Mouse (Mus musculus): ENCODE measurements around the gene Dennd6a. TPM values are rescaled to one million over a fixed set of nuclear protein-coding genes. Genes with fewer than 3 reads are reported as not detected.

Gene Dennd6a
- polyA plus RNA-seq, 1 experiment from 2014 or later, result 24.8 TPM

DNA sequence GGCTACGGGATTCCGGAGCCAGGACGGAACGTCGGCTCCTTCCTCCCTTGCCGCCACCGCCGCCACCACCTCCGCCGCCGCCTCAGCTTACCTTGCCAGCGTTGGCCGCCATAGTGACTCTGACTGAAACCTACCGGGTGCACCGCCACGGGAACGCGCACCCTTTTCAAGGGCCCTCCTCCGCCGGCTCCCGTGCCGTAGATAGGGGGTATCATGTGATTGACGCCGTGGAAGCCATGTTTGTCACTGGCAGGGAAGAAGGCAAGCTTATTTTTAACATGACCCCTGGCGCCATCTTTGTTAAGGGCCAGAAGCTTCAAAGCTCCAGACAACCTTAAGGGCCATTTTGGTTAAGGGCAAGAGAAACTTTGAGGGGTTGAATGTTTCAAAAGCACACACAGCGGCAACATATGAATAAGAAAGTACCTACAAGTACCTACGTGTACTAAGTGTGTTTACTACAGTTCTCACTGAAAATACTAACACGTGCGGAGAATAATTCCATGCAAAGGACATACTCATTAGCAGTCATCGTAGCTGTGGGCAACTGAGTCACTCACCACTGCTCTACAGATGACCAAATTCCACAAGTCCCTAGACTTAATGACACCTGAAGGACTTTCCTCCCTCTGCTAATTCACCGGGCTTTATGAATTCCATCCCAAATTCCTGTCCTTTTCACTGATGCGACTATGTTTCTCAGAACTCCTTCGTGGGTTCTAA lies 38.7 kb upstream of the Dennd6a start, which contains the start of gene Slmap:
Slmap (minus strand) TSS at position 175 of the 723 bp plus-strand sequence.
- H3K9ac ChIP-seq (ENCODE audit: low read depth, low read length), result peak within 1 kb of the TSS; percentile 78
- WGBS, result 13% methylated on average over 33 of the region's 33 CpGs
- no peaks in the 10 kb centered on the region for H3K27me3 ChIP-seq (replicated peaks; ENCODE audit: control insufficient read depth, insufficient read depth, low read length)
- no peaks in the 10 kb centered on the region; the same call in none of the 2 replicates for H3K36me3 ChIP-seq (ENCODE audit: control insufficient read depth, insufficient read depth, low read length)
- peak within 1 kb of the TSS; percentile 75 for H3K4me3 ChIP-seq (ENCODE audit: low read depth, low read length)
- peak within 1 kb of the TSS; percentile 78 for H3K27ac ChIP-seq (ENCODE audit: low read depth, low read length)
- no peaks in the 10 kb centered on the region for H3K9me3 ChIP-seq (ENCODE audit: control insufficient read depth, low read length)
- H3K4me1 ChIP-seq (replicated peaks; ENCODE audit: control insufficient read depth, insufficient read depth, low read length), result peaks cover 17% of the 10 kb centered on the region
- peak; percentile 91 for ATAC-seq (replicated peaks; ENCODE audit: low FRiP score)
- peak; percentile 97 for DNase-seq (ENCODE audit: low spot score)
- H3K4me2 ChIP-seq, result peak within 1 kb of the TSS; percentile 92

DNA sequence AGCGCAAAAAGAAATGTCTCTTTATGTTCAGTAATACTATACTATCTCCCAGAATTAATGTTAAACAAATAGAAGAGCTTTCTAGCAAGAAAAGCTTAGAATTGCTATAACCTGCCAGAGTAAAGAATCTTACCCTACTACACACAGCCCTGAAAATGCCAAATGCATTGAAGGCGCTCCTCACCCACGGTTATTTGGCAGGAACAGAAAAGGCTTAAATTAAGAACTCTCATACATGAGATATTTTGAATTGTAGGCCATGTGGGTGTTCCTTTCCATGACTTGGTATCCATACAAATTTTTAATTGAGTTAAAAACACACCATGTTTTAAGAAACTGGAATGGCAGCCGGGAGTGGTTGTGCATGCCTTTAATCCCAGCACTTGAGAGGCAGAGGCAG lies 34.4 kb upstream of the Dennd6a start:
- Histone ChIP-seq H3K9ac (ENCODE audit: low read depth, low read length) (no peak overlapping the region), H3K27me3 (replicated peaks; ENCODE audit: control insufficient read depth, insufficient read depth, low read length) (no peaks in the 10 kb centered on the region), H3K4me1 (replicated peaks; ENCODE audit: control insufficient read depth, insufficient read depth, low read length) (no peaks in the 10 kb centered on the region), H3K9me3 (ENCODE audit: control insufficient read depth, low read length) (no peaks in the 10 kb centered on the region), H3K4me3 (ENCODE audit: low read depth, low read length) (no peak overlapping the region), H3K4me2 (no peak overlapping the region), H3K27ac (ENCODE audit: low read depth, low read length) (no peak overlapping the region), H3K36me3 (ENCODE audit: control insufficient read depth, insufficient read depth, low read length) (no peaks in the 10 kb centered on the region)
- DNase-seq (ENCODE audit: low spot score) (no peak), ATAC-seq (replicated peaks; ENCODE audit: low FRiP score) (no peak)
- 84% methylated on average over 4 of the region's 4 CpGs for WGBS

DNA sequence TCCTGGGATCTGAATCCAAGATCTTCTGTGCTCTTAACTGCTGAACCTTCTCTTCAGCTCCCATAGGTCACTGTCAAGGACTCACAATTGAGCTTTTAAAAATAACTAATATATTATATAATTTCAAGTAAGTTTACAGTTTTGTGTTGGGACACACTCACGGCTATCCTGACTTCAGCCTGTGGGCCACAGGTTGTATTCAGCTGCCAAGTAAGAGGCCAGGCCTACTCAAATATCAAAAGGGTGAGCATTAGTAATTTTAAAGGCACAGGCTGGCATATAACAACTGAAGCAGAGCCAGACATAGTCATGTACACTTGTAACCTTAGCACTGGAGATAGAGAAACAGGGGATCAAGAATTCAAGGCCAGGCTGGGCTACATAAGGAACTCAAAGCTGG lies 33.1 kb upstream of the Dennd6a start:
- no peaks in the 10 kb centered on the region for H3K27me3 ChIP-seq (replicated peaks; ENCODE audit: control insufficient read depth, insufficient read depth, low read length)
- H3K4me3 ChIP-seq (ENCODE audit: low read depth, low read length), result no peak overlapping the region
- no peaks in the 10 kb centered on the region for H3K9me3 ChIP-seq (ENCODE audit: control insufficient read depth, low read length)
- ATAC-seq (replicated peaks; ENCODE audit: low FRiP score) (no peak), DNase-seq (ENCODE audit: low spot score) (no peak)
- no peak overlapping the region for H3K9ac ChIP-seq (ENCODE audit: low read depth, low read length)
- H3K4me1 ChIP-seq (replicated peaks; ENCODE audit: control insufficient read depth, insufficient read depth, low read length), result no peaks in the 10 kb centered on the region
- H3K4me2 ChIP-seq, result no peak overlapping the region
- H3K36me3 ChIP-seq (ENCODE audit: control insufficient read depth, insufficient read depth, low read length), result no peaks in the 10 kb centered on the region
- H3K27ac ChIP-seq (ENCODE audit: low read depth, low read length), result no peak overlapping the region
- WGBS, result 75% methylated on average over 1 of the region's 1 CpGs

DNA sequence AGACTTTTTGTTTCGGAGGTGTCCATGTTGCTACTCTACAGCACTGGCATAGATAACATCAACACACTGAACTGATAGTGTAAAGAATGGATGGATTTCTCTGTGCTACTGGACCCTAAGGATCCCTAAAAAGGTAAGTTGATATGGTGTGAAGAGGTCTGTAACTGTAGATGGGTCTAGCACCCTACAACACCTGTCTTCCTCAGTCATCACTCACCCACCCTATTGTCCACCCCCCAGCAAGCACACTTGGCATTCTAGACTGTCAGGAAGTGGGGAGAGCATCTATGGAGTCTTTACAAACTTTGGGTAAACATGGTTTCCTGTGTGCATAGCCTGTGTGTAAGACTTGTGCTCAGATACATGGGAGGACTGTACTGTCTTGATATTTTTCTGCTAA lies 31.5 kb upstream of the Dennd6a start:
- no peaks in the 10 kb centered on the region for H3K27me3 ChIP-seq (replicated peaks; ENCODE audit: control insufficient read depth, insufficient read depth, low read length)
- no peak overlapping the region for H3K4me2 ChIP-seq
- H3K9me3 ChIP-seq (ENCODE audit: control insufficient read depth, low read length), result no peaks in the 10 kb centered on the region
- no peak overlapping the region for H3K27ac ChIP-seq (ENCODE audit: low read depth, low read length)
- H3K9ac ChIP-seq (ENCODE audit: low read depth, low read length), result no peak overlapping the region
- ATAC-seq (replicated peaks; ENCODE audit: low FRiP score), result no peak
- 98% methylated on average over 1 of the region's 1 CpGs for WGBS
- no peaks in the 10 kb centered on the region for H3K4me1 ChIP-seq (replicated peaks; ENCODE audit: control insufficient read depth, insufficient read depth, low read length)
- DNase-seq (ENCODE audit: low spot score), result no peak
- H3K36me3 ChIP-seq (ENCODE audit: control insufficient read depth, insufficient read depth, low read length), result no peaks in the 10 kb centered on the region
- H3K4me3 ChIP-seq (ENCODE audit: low read depth, low read length), result no peak overlapping the region

DNA sequence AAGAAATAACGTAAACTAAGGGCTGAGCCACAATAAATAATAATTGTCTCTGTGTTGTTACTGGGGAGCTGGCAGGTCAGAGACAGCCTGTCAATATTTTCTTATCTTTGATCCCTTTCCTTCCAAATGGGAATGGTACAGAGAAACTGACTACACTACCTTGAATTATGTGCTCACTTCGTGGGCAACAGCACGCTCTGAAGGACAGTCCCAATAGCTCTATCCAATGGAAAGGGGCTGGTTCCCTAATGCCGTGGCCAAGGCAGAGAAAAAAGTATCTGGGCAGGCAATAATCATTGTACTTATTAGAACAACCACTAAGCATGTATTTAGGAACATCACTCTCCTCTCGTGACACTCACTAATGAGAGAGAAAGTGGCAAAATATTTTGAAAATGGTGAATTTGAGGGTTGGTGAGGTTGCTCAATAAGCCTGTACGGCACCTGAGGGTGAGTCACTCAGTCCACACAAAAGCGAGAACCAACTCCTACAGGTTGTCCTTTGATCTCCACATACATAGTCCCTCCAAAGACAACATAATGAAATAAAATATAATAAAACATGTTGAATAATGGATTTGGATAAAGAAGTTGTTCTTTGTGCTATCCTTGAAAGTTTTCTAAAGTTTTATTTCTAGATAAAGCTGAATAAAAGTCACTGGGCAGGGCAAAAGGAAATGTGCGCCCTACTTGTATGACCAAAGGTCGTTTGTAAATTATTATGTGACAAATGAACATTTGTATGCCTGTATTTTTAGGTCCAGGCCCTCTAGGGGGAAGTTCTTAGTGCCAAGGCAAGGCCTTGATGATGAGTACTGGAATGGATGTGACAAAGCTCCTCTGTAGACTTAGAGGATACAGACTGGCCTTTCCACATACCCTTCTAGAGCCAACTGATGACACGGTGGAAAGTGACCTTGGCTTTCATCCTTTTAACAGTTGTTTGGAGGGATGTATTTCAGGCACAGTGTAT lies 25.9 kb upstream of the Dennd6a start:
- Histone ChIP-seq H3K4me3 (ENCODE audit: low read depth, low read length) (no peak overlapping the region), H3K9ac (ENCODE audit: low read depth, low read length) (no peak overlapping the region), H3K9me3 (ENCODE audit: control insufficient read depth, low read length) (no peaks in the 10 kb centered on the region), H3K4me1 (replicated peaks; ENCODE audit: control insufficient read depth, insufficient read depth, low read length) (no peaks in the 10 kb centered on the region), H3K27ac (ENCODE audit: low read depth, low read length) (no peak overlapping the region), H3K4me2 (no peak overlapping the region), H3K27me3 (replicated peaks; ENCODE audit: control insufficient read depth, insufficient read depth, low read length) (no peaks in the 10 kb centered on the region), H3K36me3 (ENCODE audit: control insufficient read depth, insufficient read depth, low read length) (no peaks in the 10 kb centered on the region)
- no peak for ATAC-seq (replicated peaks; ENCODE audit: low FRiP score)
- DNase-seq (ENCODE audit: low spot score), result no peak
- 79% methylated on average over 10 of the region's 10 CpGs for WGBS

DNA sequence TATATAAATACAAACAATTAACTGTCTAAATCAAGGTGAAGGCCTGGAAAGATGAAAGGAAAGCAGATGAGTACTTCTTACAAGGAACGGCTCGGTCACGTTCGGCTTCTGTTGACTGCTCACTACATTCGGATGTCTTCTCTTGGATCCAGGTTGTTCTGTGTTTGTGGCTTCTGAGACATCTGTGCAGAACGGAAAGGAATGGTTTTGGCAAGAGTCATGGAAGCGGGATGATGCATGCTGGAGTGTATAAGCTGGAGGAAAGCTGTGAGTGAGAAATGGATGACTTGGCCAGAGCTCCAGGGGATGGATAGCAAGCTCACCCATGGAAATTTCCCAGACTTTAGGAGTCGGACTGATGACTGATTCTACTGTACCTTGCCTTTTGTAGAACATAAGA lies 22.9 kb upstream of the Dennd6a start:
- DNase-seq (ENCODE audit: low spot score), result no peak
- H3K36me3 ChIP-seq (ENCODE audit: control insufficient read depth, insufficient read depth, low read length), result no peaks in the 10 kb centered on the region
- peaks cover 3% of the 10 kb centered on the region; the same call in 1 of the 2 replicates for H3K4me1 ChIP-seq (replicated peaks; ENCODE audit: control insufficient read depth, insufficient read depth, low read length)
- no peak overlapping the region for H3K27ac ChIP-seq (ENCODE audit: low read depth, low read length)
- ATAC-seq (replicated peaks; ENCODE audit: low FRiP score), result no peak
- H3K4me3 ChIP-seq (ENCODE audit: low read depth, low read length), result no peak overlapping the region
- no peaks in the 10 kb centered on the region for H3K9me3 ChIP-seq (ENCODE audit: control insufficient read depth, low read length)
- H3K9ac ChIP-seq (ENCODE audit: low read depth, low read length), result no peak overlapping the region
- WGBS, result 93% methylated on average over 8 of the region's 8 CpGs
- no peaks in the 10 kb centered on the region for H3K27me3 ChIP-seq (replicated peaks; ENCODE audit: control insufficient read depth, insufficient read depth, low read length)
- no peak overlapping the region for H3K4me2 ChIP-seq

DNA sequence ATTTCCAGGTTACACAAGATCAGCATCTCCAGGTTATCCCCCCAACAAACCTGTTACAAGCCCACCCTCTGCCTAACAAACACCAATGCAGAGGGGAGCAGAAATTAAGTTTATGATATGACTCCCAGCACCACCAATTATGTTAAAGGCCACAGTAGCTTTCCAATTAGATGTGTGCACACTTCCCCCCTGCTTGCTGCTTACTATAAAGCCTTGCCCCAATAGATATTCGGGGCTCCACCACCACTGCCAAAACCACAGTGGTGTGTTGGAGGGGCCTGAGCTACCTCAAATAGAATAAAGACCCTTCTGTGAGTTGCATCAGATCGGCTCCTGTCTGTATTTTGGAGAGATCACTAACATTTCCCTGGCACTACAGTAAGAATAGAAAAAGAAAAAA lies 21.2 kb upstream of the Dennd6a start:
- Histone ChIP-seq H3K4me1 (replicated peaks; ENCODE audit: control insufficient read depth, insufficient read depth, low read length) (peaks cover 3% of the 10 kb centered on the region; the same call in 1 of the 2 replicates), H3K27me3 (replicated peaks; ENCODE audit: control insufficient read depth, insufficient read depth, low read length) (no peaks in the 10 kb centered on the region), H3K4me3 (ENCODE audit: low read depth, low read length) (no peak overlapping the region), H3K4me2 (no peak overlapping the region), H3K9me3 (ENCODE audit: control insufficient read depth, low read length) (no peaks in the 10 kb centered on the region), H3K36me3 (ENCODE audit: control insufficient read depth, insufficient read depth, low read length) (no peaks in the 10 kb centered on the region), H3K27ac (ENCODE audit: low read depth, low read length) (no peak overlapping the region), H3K9ac (ENCODE audit: low read depth, low read length) (no peak overlapping the region)
- ATAC-seq (replicated peaks; ENCODE audit: low FRiP score) (no peak), DNase-seq (ENCODE audit: low spot score) (no peak)
- WGBS, result 52% methylated on average over 2 of the region's 2 CpGs

DNA sequence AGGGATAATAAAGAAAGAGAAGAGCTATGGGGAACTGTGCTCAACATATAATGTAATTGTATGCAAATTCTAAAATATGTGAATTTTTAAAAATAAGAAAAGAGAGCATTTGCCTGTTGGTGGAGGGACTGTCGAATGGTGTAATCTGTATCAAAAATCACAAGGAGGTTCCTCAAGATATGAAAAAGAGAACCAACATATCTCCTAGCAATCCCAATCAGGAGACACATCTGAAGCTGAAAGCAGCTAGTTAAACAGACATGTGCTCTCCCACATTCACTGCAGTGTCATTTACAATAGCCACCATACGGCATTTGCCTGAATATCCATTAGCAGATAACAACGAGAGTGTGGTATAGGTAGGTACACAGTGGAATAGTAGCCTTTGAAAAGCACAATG lies 20.8 kb upstream of the Dennd6a start:
- Histone ChIP-seq H3K36me3 (ENCODE audit: control insufficient read depth, insufficient read depth, low read length) (no peaks in the 10 kb centered on the region), H3K4me2 (no peak overlapping the region), H3K4me1 (replicated peaks; ENCODE audit: control insufficient read depth, insufficient read depth, low read length) (peaks cover 3% of the 10 kb centered on the region; the same call in 1 of the 2 replicates), H3K4me3 (ENCODE audit: low read depth, low read length) (no peak overlapping the region), H3K27me3 (replicated peaks; ENCODE audit: control insufficient read depth, insufficient read depth, low read length) (no peaks in the 10 kb centered on the region), H3K27ac (ENCODE audit: low read depth, low read length) (no peak overlapping the region), H3K9me3 (ENCODE audit: control insufficient read depth, low read length) (no peaks in the 10 kb centered on the region), H3K9ac (ENCODE audit: low read depth, low read length) (no peak overlapping the region)
- 47% methylated on average over 3 of the region's 3 CpGs for WGBS
- DNase-seq (ENCODE audit: low spot score) (no peak), ATAC-seq (replicated peaks; ENCODE audit: low FRiP score) (no peak)

Data from liver, embryonic 11.5 days (tissue).